Mouse (Mus musculus) cerebellum, adult 2 months (tissue): ENCODE results near the gene Map3k12. TPM values are rescaled to one million over a fixed set of nuclear protein-coding genes. Genes with fewer than 3 reads are reported as not detected.

Source experiments
- DNase-seq, 2 experiments: peaks; one replicate each; pipeline ENCODE4 v3.0.0; 2021
- H3K27ac ChIP-seq: fragments of 200-500 bp; 2 replicates; pipeline ENCODE4 v1.5.1; 2012; ENCODE audit warnings: low read length, control low read depth, inconsistent platforms; ENCODE audit not compliant: insufficient read depth
- H3K27me3 ChIP-seq: fragments of 200-500 bp; 2 replicates; pipeline ENCODE4 v1.6.1; 2012; ENCODE audit warnings: inconsistent platforms, mild to moderate bottlenecking, low read length, moderate library complexity; ENCODE audit not compliant: control insufficient read depth, insufficient read depth
- H3K4me1 ChIP-seq: fragments of 200-500 bp; 2 replicates; pipeline ENCODE4 v1.6.1; 2011; ENCODE audit warnings: low read length; ENCODE audit not compliant: control insufficient read depth, insufficient read depth
- H3K4me3 ChIP-seq: fragments of 200-500 bp; replicated peaks from 2 replicates; pipeline ENCODE3; 2011; ENCODE audit warnings: mild to moderate bottlenecking, low read depth, low read length, control low read depth; ENCODE audit not compliant: insufficient read depth
- CTCF ChIP-seq: fragments of 200-500 bp; IDR thresholded peaks from 2 replicates; pipeline ENCODE4 v1.5.1; 2011; ENCODE audit warnings: low read depth, mild to moderate bottlenecking, control low read depth, low read length, moderate library complexity, borderline replicate concordance; ENCODE audit not compliant: insufficient read depth
- POLR2A ChIP-seq: fragments of 200-500 bp; IDR thresholded peaks from 2 replicates; pipeline ENCODE4 v1.6.1; 2011; ENCODE audit warnings: low read length, control low read depth, borderline replicate concordance; ENCODE audit not compliant: insufficient read depth
- WGBS: fragments of 180-500 bp; shearing (Covaris S2); methylation state at CpG from one replicate; pipeline ENCODE4 v1.1.7; 2018; 5-methylcytosine and 5-hydroxymethylcytosine counted together
- polyA plus RNA-seq: library from polyadenylated mRNA; depleted of rRNA; stranded (reverse); fragments of >200 nt; gene quantifications from 2 replicates; pipeline ENCODE4 v1.2.3, GENCODE M21; 2012

The Map3k12 gene
- polyA plus RNA-seq, 1 experiment, result 130 TPM

DNA sequence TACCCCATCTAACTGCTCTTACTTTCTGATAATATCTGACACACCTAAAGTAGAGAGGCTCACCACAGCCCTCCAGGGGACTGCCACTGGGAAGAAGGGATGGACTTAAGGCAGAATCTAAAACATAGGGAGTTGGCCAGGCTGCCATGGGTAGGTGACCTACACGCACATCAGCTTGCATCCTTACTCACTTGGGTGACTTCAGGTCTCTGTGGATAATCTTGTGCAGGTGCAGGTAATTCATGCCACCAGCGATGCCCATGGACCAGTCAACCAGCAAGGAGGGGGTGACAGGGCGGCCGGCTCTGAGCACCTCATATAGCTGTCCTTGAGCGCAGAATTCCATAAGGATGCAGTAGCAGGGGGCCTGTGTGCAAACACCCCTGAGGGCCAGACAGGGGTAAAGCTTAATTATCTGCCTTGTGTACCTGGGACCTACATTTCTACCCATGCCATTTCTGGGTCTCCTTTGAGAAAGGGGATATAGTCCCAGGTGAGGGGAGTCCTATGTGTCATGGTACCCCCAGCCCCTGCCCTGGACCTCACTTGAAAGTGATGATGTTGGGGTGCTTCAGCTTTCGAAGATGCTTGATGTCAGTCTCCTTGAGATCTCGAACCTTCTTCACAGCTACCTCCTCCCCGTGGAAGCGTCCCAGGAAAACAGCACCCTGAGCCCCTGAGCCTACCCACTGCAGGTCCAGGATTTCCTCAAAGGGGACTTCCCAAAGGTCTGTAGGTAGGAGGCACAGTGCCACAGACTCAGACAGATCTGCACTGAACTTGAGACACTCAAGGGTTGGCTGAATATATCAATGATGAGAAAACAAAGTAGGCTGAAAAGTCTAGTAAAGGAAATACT lies 12.7 kb downstream of the Map3k12 start:
- peak in 1 of 2 experiments; percentile 7 for DNase-seq
- WGBS, result 82% methylated on average over 9 of the region's 9 CpGs
- H3K27ac ChIP-seq, result no peak overlapping the region

DNA sequence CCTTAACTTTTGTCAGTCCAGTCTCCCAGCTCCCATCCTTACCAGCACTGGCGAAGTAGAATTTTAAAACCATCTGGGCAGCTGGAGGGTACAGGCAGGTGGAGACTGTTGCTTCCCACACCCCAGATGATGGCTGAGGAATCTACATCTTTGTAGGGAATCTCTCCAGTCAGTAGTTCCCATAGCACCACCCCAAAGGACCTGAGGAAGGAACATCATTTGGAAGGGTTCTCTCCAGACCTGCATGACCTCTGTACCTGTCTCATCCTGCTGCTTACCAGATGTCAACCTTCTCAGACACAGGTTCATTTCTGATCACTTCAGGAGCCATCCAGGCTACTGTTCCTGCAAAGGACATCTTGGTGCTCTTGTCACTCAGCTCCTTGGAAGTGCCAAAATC lies 13.4 kb downstream of the Map3k12 start, which contains the start of gene Gm10337:
Gene Gm10337, plus strand, starts transcription at position 276 of the 400 bp plus-strand sequence.
- no peak within 1 kb of the TSS for H3K27ac ChIP-seq
- 78% methylated on average over 1 of the region's 1 CpGs for WGBS
- peaks cover 9% of the 10 kb centered on the region for H3K4me1 ChIP-seq
- H3K27me3 ChIP-seq, result no peaks in the 10 kb centered on the region
- no peak within 1 kb of the TSS for H3K4me3 ChIP-seq
- no peak for DNase-seq
- TF ChIP-seq CTCF, result no peak
- no peak for TF ChIP-seq POLR2A

More for the DNA sequence above, 12.7 kb downstream of the Map3k12 start:
- TF ChIP-seq POLR2A, result no peak
- no peak for TF ChIP-seq CTCF
- Histone ChIP-seq H3K4me1 (peaks cover 11% of the 10 kb centered on the region), H3K27me3 (no peaks in the 10 kb centered on the region), H3K4me3 (no peak overlapping the region)

DNA sequence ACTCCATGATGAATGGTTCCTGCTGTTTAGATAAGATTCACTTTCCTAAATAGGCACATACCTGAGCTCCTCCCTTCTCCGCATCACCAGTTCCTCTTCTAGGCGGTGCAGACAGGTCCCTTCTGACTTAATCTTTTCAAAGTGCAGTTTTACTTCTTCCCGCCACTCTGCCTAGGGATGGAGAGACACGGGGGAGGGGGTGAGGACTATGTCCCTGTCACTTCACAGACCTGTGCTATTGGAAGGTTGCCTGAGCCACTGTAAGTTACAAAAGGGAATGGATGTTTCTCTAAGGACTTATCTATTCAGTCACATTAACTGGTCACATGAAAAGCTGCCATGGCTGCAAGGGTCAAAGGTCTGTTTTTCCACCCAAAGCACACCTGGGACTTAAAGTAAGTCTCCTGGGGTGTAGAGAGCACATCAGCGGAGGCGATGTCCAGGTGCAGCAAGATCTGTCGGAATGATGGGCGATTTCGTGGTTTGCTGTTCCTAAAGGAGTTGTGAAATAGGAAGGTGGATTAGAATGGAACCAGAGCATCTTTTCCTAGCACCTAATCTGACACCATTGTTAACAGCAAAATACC lies 14.5 kb downstream of the Map3k12 start:
- Histone ChIP-seq H3K4me3 (no peak overlapping the region), H3K27ac (no peak overlapping the region), H3K27me3 (no peaks in the 10 kb centered on the region), H3K4me1 (peaks cover 6% of the 10 kb centered on the region)
- no peak for TF ChIP-seq POLR2A
- TF ChIP-seq CTCF, result no peak
- DNase-seq, result no peak
- 73% methylated on average over 9 of the region's 9 CpGs for WGBS

DNA sequence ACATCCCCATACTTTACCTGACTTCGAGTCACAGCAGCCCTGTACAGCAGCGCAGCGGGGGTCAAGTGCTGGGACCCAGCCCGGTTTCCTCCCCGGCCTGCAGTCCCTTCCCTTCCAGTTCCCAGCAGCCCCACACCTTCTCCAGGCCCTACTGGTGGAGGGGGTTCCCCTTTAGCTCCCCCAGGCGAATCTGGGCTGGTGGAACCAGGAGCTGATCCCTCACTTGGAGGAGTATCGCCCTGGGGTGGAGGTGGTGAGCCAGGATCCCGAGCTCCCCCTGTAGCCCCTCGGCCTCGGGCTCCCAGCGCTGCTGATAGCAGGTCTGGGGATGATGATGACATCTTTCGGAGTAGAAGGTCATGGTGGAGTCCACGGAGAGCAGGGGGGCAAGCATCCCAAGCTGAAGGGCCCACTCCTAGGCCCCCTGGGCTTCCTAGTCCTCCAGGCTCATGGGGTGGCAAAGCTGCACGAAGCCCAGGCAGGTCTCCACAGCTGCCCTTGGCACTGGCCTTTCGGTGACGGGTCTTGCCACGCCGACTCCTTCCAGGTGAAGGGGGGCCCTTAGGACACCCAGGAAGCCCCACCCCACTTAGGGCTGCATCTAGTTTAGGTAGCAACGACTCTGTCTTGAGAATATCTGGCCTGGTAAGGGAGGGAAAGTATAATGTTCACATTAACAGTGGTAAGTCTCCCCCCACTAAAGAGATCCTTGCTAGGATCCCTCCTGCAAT lies 15.6 kb downstream of the Map3k12 start:
- Histone ChIP-seq H3K27me3 (no peaks in the 10 kb centered on the region), H3K4me1 (peaks cover 6% of the 10 kb centered on the region), H3K27ac (no peak overlapping the region), H3K4me3 (no peak overlapping the region)
- no peak for TF ChIP-seq CTCF
- TF ChIP-seq POLR2A, result no peak
- no peak for DNase-seq
- WGBS, result 82% methylated on average over 19 of the region's 19 CpGs

DNA sequence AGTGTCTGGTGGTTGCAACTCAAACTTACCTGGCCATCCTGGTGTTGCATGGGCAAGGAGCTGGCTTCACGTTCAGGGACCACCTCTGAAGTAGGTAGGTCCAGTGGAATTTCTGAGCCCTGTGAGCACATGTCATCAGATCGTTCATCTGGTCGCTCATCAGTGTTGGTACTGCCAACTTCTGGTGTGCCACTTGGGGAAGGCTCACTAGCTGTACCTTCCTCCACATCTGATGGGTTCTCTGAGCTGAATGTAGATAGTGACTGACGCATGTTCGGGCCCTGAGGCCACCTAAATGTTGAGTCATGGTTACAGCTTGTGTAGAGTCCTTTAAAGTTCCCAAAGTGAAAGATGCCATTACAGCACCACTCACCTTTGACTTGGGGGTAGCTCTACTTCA lies 16.4 kb downstream of the Map3k12 start:
- no peak overlapping the region for H3K27ac ChIP-seq
- TF ChIP-seq CTCF, result no peak
- TF ChIP-seq POLR2A, result no peak
- no peak for DNase-seq
- no peak overlapping the region for H3K4me3 ChIP-seq
- H3K4me1 ChIP-seq, result peaks cover 4% of the 10 kb centered on the region
- 69% methylated on average over 5 of the region's 5 CpGs for WGBS
- no peaks in the 10 kb centered on the region for H3K27me3 ChIP-seq

DNA sequence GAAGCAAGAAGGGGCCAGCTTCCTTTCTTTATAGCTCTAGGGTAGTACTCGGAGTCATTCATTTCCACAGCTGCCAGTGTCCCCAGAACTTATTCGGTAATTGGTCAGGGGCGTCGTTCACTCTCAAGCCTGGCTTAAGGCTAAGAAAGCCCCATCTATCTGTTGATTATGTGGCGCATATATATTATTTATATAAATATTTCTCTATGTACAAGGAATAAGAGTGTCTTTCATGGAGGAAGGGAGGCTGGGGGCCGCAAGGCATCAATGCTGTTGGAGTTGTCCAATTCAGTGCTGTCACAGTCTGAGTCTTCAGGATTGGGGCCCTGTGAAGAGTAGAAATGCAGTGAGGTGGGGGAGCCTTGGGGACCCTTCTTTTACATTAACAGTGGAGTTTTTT lies 17.0 kb downstream of the Map3k12 start:
- Histone ChIP-seq H3K27me3 (no peaks in the 10 kb centered on the region), H3K4me1 (no peaks in the 10 kb centered on the region; the same call in none of the 2 replicates), H3K27ac (no peak overlapping the region), H3K4me3 (no peak overlapping the region)
- DNase-seq, result no peak
- 79% methylated on average over 6 of the region's 6 CpGs for WGBS
- TF ChIP-seq POLR2A (no peak), CTCF (no peak)

DNA sequence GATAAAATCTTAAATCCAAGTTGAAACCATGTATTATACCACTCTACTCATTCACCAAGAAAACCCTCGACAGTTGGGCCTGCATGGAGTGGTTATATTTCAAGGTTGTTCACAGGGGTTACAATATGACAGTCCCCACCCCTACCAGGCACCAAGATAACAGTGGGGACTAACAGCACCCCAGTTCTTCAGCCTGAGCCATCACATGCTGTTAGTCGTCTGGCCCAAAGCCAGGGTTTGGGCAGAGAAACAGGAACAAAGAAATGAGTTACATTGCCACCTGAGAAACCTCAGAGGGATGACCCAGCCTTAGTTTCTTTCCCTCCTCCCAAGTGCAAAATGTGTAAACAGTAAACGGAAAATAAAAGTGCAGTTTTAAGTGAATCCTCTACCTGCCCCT lies 17.5 kb downstream of the Map3k12 start:
- no peak overlapping the region for H3K4me3 ChIP-seq
- H3K27me3 ChIP-seq, result no peaks in the 10 kb centered on the region
- TF ChIP-seq CTCF (no peak), POLR2A (no peak)
- H3K27ac ChIP-seq, result no peak overlapping the region
- no peaks in the 10 kb centered on the region; the same call in none of the 2 replicates for H3K4me1 ChIP-seq
- 40% methylated on average over 3 of the region's 3 CpGs for WGBS
- no peak for DNase-seq
